Mouse (Mus musculus): ENCODE data around the gene Aig1.

DNA sequence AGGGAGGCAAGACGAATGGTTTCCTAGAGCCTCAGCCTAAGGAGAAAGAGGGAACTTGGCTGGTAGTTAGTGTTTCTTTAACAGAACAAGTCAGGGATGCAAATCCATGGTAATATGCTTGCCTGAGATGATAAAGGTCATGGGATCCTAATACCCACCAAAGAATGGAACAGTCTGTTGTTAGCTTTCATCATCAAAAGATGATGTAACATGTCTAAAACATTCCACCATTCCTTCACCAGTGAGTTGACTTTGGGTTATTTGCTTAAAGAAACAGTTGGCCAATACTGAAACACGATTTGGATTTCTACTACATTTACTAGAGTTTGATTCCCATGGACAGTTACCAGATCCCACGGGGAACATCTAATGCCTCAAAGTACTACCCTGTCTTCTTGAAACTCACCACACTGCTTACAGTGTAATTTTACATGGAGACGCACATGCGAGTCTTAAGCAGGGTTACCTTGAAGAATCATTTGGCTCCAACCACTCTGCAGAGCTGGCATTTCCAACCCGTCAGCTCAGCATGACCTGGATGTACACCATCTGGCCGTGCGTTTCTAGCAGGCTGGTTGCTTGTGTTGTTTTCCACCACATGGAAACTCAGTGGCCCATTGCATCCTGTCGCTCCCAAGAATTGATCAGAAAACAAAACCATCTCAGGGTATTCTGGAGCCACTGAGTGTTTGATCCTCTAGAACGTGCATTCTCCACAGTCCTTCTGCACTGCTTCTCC, 32.9 kb downstream of the Aig1 start:
- TF ChIP-seq POLR2A (IDR thresholded peaks at IDR 0.05; ENCODE audit: low read depth, low read length) (no peak), CTCF (IDR thresholded peaks at IDR 0.05; ENCODE audit: borderline replicate concordance, insufficient read depth, low read length) (no peak)

Data from embryonic fibroblast, embryonic 13.5 days (primary cell).